Mouse (Mus musculus): ENCODE data around the gene Actg2.

The Actg2 gene

DNA sequence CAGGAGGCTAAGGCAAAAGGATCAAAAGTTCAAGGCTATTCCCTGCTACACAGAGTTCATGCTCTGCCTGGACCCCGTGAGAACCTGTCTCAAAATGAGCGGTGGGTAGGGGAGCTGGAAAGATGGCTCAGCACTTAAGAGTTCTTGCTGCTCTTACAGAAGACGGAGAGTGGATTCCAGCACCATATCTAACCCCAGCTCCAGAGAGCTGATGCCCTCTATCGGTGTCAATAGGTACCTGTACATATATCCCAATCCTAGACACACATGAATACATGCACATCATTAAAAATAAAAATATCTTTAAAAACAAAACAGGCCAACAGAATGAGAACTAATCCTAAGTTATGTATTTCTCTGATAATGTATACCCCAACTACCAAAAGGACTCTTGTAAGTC is 57.8 kb downstream of the Actg2 start:
- DNase-seq, result no peak

DNA sequence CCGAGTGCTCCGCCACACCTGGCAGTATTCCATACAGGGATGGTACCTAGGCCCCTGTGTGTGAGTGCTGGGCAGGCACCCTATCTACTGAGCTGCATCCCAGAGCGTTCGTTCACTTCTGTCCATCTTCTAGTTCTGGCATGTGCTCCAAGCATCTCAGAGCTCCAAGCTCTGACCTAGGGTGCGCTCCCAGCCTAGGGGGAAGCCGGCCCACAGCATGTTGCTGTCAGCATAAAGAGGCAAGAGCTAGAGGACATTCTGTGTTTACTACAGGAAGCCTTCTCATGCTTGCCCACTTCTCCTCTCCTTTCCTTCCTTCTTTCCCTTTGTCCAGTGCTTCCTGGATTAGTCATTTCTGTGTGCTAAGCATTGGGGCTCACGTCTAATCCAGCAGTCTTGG is 60.6 kb downstream of the Actg2 start:
- DNase-seq, result no peak

DNA sequence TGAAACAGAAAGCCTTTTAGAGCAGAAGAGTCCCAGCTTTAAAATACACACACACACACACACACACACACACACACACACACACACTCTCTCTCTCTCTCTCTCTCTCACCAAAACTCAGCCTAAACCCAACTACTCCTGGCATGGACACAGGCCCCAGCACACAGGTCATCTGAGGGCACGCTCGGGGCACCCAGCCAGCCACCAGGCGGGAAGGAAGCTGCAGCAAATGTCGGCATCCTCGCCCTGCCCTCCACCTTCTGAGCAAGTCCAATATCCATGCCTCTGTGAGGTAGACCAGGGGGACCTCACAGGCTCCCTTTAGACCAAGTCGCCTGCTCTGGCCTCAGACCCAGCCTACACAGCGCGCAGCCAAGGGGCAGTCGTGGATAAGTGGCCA is 62.8 kb downstream of the Actg2 start:
- DNase-seq, result peak; percentile 85 to 89

DNA sequence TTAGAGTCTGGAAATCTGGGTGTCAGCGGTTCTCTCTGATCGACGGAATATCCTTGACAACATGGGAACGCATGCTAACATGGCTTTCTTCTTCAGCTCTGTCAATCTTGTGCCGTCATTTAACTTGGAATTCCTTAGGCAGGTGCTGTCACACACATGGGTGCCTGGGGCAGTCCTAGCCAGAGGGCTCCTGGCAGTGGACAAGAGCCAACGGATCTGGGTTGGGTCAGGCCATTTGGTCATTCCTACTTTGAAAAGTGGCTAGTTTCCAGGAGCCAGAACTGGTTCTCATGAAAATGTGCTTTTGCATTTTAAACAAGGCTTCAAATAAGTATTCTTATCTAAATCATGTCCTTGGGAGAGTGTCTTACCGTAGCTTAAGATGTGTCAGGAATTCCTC is 64.3 kb downstream of the Actg2 start:
- peak in 1 of 2 experiments; percentile 30 for DNase-seq

DNA sequence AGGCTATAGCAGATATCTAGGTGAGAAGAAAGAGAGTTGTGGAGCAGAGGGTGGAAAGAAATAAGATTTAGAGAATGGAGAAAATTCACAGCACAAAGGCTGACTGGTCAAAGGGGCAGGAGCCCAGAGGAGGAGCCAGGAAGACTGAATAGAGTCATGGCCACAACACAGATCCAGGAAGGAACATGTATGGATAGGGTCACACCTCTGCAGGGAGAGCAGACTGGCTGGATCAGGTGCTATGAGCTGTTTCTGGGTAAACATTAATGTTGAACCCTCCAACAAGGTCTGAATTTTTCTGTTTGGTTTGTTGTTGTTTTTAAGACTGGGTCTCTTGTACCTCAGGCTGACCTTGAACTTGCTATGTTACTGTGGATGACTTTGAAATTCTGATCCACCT is 72.1 kb downstream of the Actg2 start:
- no peak for DNase-seq

Measured in cerebellum, postnatal 14 days (tissue).